Mouse (Mus musculus) intestine, postnatal 0 days (tissue): ENCODE measurements around the gene Iqck. TPM values are rescaled to one million over a fixed set of nuclear protein-coding genes. Genes with fewer than 3 reads are reported as not detected.
A peak's percentile ranks its signal among the peaks of the same experiment; 100 is the strongest.

Experiments
- ATAC-seq: fragments of 200-750 bp; cut with Nextera tagmentation; 2 replicates; pipeline ENCODE4 v1.8.0; 2017; ENCODE audit warnings: mild to moderate bottlenecking, moderate TSS enrichment, moderate library complexity
- H3K27ac ChIP-seq: fragments of 300-500 bp; sonication (generic); 2 replicates; pipeline ENCODE4 v1.5.1; 2014; ENCODE audit warnings: mild to moderate bottlenecking, low read depth, low read length, moderate library complexity
- H3K27me3 ChIP-seq: fragments of 300-500 bp; sonication (generic); replicated peaks from 2 replicates; pipeline ENCODE4 v1.6.1; 2014; ENCODE audit warnings: low read length, mixed read lengths; ENCODE audit not compliant: control insufficient read depth, insufficient read depth
- H3K36me3 ChIP-seq: fragments of 300-500 bp; sonication (generic); 2 replicates; pipeline ENCODE4 v1.6.1; 2014; ENCODE audit warnings: mild to moderate bottlenecking, moderate library complexity; ENCODE audit not compliant: control insufficient read depth, insufficient read depth
- H3K4me1 ChIP-seq: fragments of 300-500 bp; sonication (generic); replicated peaks from 2 replicates; pipeline ENCODE4 v1.6.1; 2014; ENCODE audit warnings: antibody characterized with exemption, low read length, mixed read lengths; ENCODE audit not compliant: control insufficient read depth, insufficient read depth
- H3K4me2 ChIP-seq: fragments of 300-500 bp; sonication (generic); replicated peaks from 2 replicates; pipeline ENCODE4 v1.6.1; 2014; ENCODE audit warnings: low read depth, mild to moderate bottlenecking, moderate library complexity
- H3K4me3 ChIP-seq: fragments of 300-500 bp; sonication (generic); 2 replicates; pipeline ENCODE4 v1.5.1; 2014; ENCODE audit warnings: low read depth, low read length
- H3K9ac ChIP-seq: fragments of 300-500 bp; sonication (generic); 2 replicates; pipeline ENCODE4 v1.6.1; 2014; ENCODE audit warnings: mild to moderate bottlenecking, low read depth, low read length
- H3K9me3 ChIP-seq: fragments of 300-500 bp; sonication (generic); 2 replicates; pipeline ENCODE4 v1.6.1; 2016; ENCODE audit warnings: mixed run types; ENCODE audit not compliant: control insufficient read depth
- CTCF ChIP-seq: sonication (generic); IDR thresholded peaks from 2 replicates; pipeline ENCODE4 v1.5.1; 2016; ENCODE audit warnings: low read depth, mild to moderate bottlenecking, control low read depth, antibody characterized with exemption, moderate library complexity
- WGBS: fragments of 180-500 bp; shearing (Covaris S2); extraction: QIAGEN DNeasy Blood & Tissue Kit; methylation state at CpG from one replicate; pipeline ENCODE4 v1.1.7; 2014; 5-methylcytosine and 5-hydroxymethylcytosine counted together
- polyA plus RNA-seq: library from polyadenylated mRNA; unstranded; fragments of >200 nt; fragmentation: Nextera tagmentation; extraction: Ambion mirVana; gene quantifications from 2 replicates; pipeline ENCODE4 v1.2.1, GENCODE M21; 2015

Gene Iqck
- polyA plus RNA-seq, 1 experiment from 2014 or later = 0.83 TPM

- Histone ChIP-seq H3K27ac (no peak overlapping the region), H3K9ac (no peak overlapping the region), H3K4me3 (no peak overlapping the region), H3K36me3 (no peaks in the 10 kb centered on the region), H3K4me1 (peaks cover 6% of the 10 kb centered on the region; the same call in 1 of the 2 replicates), H3K9me3 (no peaks in the 10 kb centered on the region), H3K27me3 (no peaks in the 10 kb centered on the region), H3K4me2 (no peak overlapping the region)
- no peak for TF ChIP-seq CTCF
- ATAC-seq = no peak
- 83% methylated on average over 17 of the region's 17 CpGs for WGBS
Observed at GRCm38 (mm10) chr7:118931502-118932395, 76.2 kb downstream of the Iqck start.

GRCm38 (mm10) chr7:118935306-118935705, 79.8 kb downstream of the Iqck start:
- Histone ChIP-seq H3K4me1 (peaks cover 2% of the 10 kb centered on the region; the same call in 1 of the 2 replicates), H3K27ac (no peak overlapping the region), H3K36me3 (no peaks in the 10 kb centered on the region), H3K9me3 (no peaks in the 10 kb centered on the region), H3K9ac (no peak overlapping the region), H3K4me3 (no peak overlapping the region), H3K4me2 (no peak overlapping the region), H3K27me3 (no peaks in the 10 kb centered on the region)
- ATAC-seq = no peak
- no peak for TF ChIP-seq CTCF
- WGBS = 19% methylated on average over 2 of the region's 2 CpGs

- no peak for TF ChIP-seq CTCF
- H3K4me1 ChIP-seq = no peaks in the 10 kb centered on the region
- H3K4me3 ChIP-seq = no peak overlapping the region
- no peaks in the 10 kb centered on the region for H3K27me3 ChIP-seq
- no peak for ATAC-seq
- H3K36me3 ChIP-seq = no peaks in the 10 kb centered on the region
- no peaks in the 10 kb centered on the region for H3K9me3 ChIP-seq
- 53% methylated on average over 4 of the region's 4 CpGs for WGBS
- H3K27ac ChIP-seq = no peak overlapping the region
- no peak overlapping the region for H3K9ac ChIP-seq
- no peak overlapping the region for H3K4me2 ChIP-seq
Observed at GRCm38 (mm10) chr7:118936844-118937243, 81.3 kb downstream of the Iqck start.

GRCm38 (mm10) chr7:118937469-118938387, 82.2 kb downstream of the Iqck start:
- no peaks in the 10 kb centered on the region for H3K27me3 ChIP-seq
- peak; percentile 82 for ATAC-seq
- H3K36me3 ChIP-seq = no peaks in the 10 kb centered on the region
- WGBS = 49% methylated on average over 11 of the region's 11 CpGs
- H3K9ac ChIP-seq = no peak overlapping the region
- no peak overlapping the region for H3K4me3 ChIP-seq
- H3K9me3 ChIP-seq = no peaks in the 10 kb centered on the region
- no peak overlapping the region for H3K27ac ChIP-seq
- no peak overlapping the region for H3K4me2 ChIP-seq
- no peak for TF ChIP-seq CTCF
- 0 out of 2 replicates have a peak, but pooled peaks cover 2% of the 10 kb centered on the region for H3K4me1 ChIP-seq

- no peak for TF ChIP-seq CTCF
- no peaks in the 10 kb centered on the region for H3K36me3 ChIP-seq
- no peak overlapping the region for H3K9ac ChIP-seq
- no peak overlapping the region for H3K4me2 ChIP-seq
- H3K4me1 ChIP-seq = peaks cover 2% of the 10 kb centered on the region; the same call in 1 of the 2 replicates
- no peak overlapping the region for H3K4me3 ChIP-seq
- H3K27me3 ChIP-seq = no peaks in the 10 kb centered on the region
- WGBS = 71% methylated on average over 3 of the region's 3 CpGs
- H3K27ac ChIP-seq = no peak overlapping the region
- H3K9me3 ChIP-seq = no peaks in the 10 kb centered on the region
- ATAC-seq = no peak
Observed at GRCm38 (mm10) chr7:118942297-118942696, 86.7 kb downstream of the Iqck start.

- ATAC-seq = peak; percentile 94
- 9% methylated on average over 7 of the region's 7 CpGs for WGBS
- H3K27ac ChIP-seq = peak overlapping the region; percentile 70
- H3K27me3 ChIP-seq = no peaks in the 10 kb centered on the region
- H3K4me3 ChIP-seq = no peak overlapping the region
- H3K4me2 ChIP-seq = no peak overlapping the region; the same call in 1 of the 2 replicates
- H3K9me3 ChIP-seq = no peaks in the 10 kb centered on the region
- H3K4me1 ChIP-seq = peaks cover 2% of the 10 kb centered on the region; the same call in 1 of the 2 replicates
- no peak for TF ChIP-seq CTCF
- no peak overlapping the region for H3K9ac ChIP-seq
- no peaks in the 10 kb centered on the region for H3K36me3 ChIP-seq
Observed at GRCm38 (mm10) chr7:118943170-118943569, 87.6 kb downstream of the Iqck start.
